Mouse (Mus musculus) midbrain, embryonic 11.5 days (tissue): ENCODE data around the gene Zfp319. TPM values are rescaled to one million over a fixed set of nuclear protein-coding genes. Genes with fewer than 3 reads are reported as not detected.
"Not testable (repeated sequence)": the region's sequence is repeated elsewhere in the genome, so short reads cannot be mapped to it uniquely, and the experiment has no call there.

Experiments
- ATAC-seq: fragments of 200-750 bp; cut with Nextera tagmentation; 2 replicates; pipeline ENCODE4 v1.8.0; 2017; ENCODE audit warnings: moderate TSS enrichment, moderate library complexity; ENCODE audit not compliant: low FRiP score
- DNase-seq: peaks from one replicate; pipeline ENCODE4 v3.0.0; 2015; ENCODE audit warnings: low spot score; ENCODE audit errors: missing footprints
- H3K27ac ChIP-seq: fragments of 300-500 bp; sonication (generic); 2 replicates; pipeline ENCODE4 v1.5.1; 2014; ENCODE audit warnings: low read depth, low read length
- H3K27me3 ChIP-seq: fragments of 300-500 bp; sonication (generic); 2 replicates; pipeline ENCODE4 v1.6.1; 2014; ENCODE audit warnings: mild to moderate bottlenecking, low read length, moderate library complexity, mixed read lengths; ENCODE audit not compliant: control insufficient read depth, insufficient read depth
- H3K36me3 ChIP-seq: fragments of 300-500 bp; sonication (generic); 2 replicates; pipeline ENCODE4 v1.6.1; 2014; ENCODE audit warnings: mild to moderate bottlenecking, low read length, moderate library complexity, mixed read lengths; ENCODE audit not compliant: control insufficient read depth, insufficient read depth
- H3K4me1 ChIP-seq: fragments of 300-500 bp; sonication (generic); 2 replicates; pipeline ENCODE4 v1.6.1; 2014; ENCODE audit warnings: low read length; ENCODE audit not compliant: control insufficient read depth, insufficient read depth
- H3K4me2 ChIP-seq: fragments of 300-500 bp; sonication (generic); 2 replicates; pipeline ENCODE4 v1.6.1; 2014; ENCODE audit warnings: mild to moderate bottlenecking, moderate library complexity
- H3K4me3 ChIP-seq: fragments of 300-500 bp; sonication (generic); 2 replicates; pipeline ENCODE4 v1.5.1; 2014; ENCODE audit warnings: low read depth, low read length
- H3K9ac ChIP-seq: fragments of 300-500 bp; sonication (generic); 2 replicates; pipeline ENCODE4 v1.6.1; 2014; ENCODE audit warnings: low read length
- H3K9me3 ChIP-seq: fragments of 300-500 bp; sonication (generic); 2 replicates; pipeline ENCODE4 v1.6.1; 2016; ENCODE audit warnings: low read length; ENCODE audit not compliant: control insufficient read depth
- whole genome bisulfite sequencing: fragments of 180-500 bp; shearing (Covaris S2); extraction: QIAGEN DNeasy Blood & Tissue Kit; methylation state at CpG from one replicate; pipeline ENCODE4 v1.1.7; 2014; 5-methylcytosine and 5-hydroxymethylcytosine counted together
- polyA plus RNA-seq: library from polyadenylated mRNA; unstranded; fragments of >200 nt; fragmentation: Nextera tagmentation; extraction: Ambion mirVana; gene quantifications from 2 replicates; pipeline ENCODE4 v1.2.1, GENCODE M21; 2014

The Zfp319 gene
- 8.3 and 8.6 TPM in 2 replicates for polyA plus RNA-seq

DNA sequence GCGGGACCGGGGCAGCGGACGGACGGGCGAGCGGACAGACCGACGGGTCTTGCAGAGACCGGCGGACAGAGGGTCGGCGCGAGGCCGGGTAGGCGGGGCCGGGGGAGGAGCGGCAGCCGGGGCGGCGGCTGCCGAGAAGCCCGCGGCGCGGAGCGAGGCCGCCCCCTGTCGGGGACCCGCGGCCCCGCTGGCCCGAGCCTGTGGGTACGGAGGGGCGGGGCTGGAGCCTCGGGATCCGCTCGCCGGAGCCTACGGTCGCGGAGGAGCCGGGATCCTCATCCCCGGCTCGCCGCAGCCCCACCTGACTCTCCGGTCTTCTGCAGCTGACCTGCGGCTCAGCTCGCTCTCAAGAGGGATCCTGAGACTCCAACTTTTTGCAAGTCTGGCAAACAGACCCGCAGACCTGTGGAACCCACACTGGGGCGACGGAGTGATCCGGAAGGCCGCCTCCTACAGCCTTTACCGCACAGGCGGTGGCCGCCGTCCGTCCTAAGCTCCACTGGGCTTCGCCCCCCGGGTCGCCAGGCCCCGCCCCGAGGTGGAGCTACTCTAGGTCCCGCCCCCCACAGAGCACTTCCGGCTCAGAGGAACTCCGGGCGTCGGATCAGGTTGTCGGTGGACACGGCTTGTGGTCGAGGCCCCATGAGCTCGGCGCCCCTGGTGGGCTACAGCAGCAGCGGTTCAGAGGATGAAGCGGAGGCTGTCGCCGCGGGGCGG, at the start of gene Zfp319, which contains the start of gene Usb1:
Zfp319 (minus strand) TSS at position 231 of the 717 bp plus-strand sequence.
Usb1 (plus strand) TSS at position 565 of the 717 bp plus-strand sequence.
- peak; percentile 95 for ATAC-seq
- Histone ChIP-seq H3K9ac (peak within 1 kb of the TSS; percentile 81), H3K36me3 (peaks cover 22% of the 10 kb centered on the region), H3K4me2 (peak within 1 kb of the TSS; percentile 80), H3K27me3 (no peaks in the 10 kb centered on the region), H3K4me1 (peaks cover 12% of the 10 kb centered on the region), H3K9me3 (no peaks in the 10 kb centered on the region), H3K27ac (peak within 1 kb of the TSS; percentile 95), H3K4me3 (peak within 1 kb of the TSS; percentile 56)
- under 1% methylated on average over 78 of the region's 80 CpGs for WGBS
- peak; percentile 99 for DNase-seq

GRCm38 (mm10) chr8:95380953-95381352, 49.2 kb upstream of the Zfp319 start:
- ATAC-seq: no peak
- Histone ChIP-seq H3K4me2 (no peak overlapping the region), H3K9me3 (no peaks in the 10 kb centered on the region), H3K4me1 (no peaks in the 10 kb centered on the region), H3K9ac (no peak overlapping the region), H3K36me3 (no peaks in the 10 kb centered on the region), H3K27ac (no peak overlapping the region), H3K27me3 (no peaks in the 10 kb centered on the region), H3K4me3 (no peak overlapping the region)
- no peak for DNase-seq

GRCm38 (mm10) chr8:95378928-95379327, 47.2 kb upstream of the Zfp319 start:
- not testable (repeated sequence) for H3K36me3 ChIP-seq, ATAC-seq, H3K4me1 ChIP-seq, H3K9me3 ChIP-seq, H3K27me3 ChIP-seq, H3K4me2 ChIP-seq, H3K9ac ChIP-seq, H3K4me3 ChIP-seq, H3K27ac ChIP-seq
- DNase-seq: peak; percentile 51
- WGBS: 97% methylated on average over 11 of the region's 11 CpGs

DNA sequence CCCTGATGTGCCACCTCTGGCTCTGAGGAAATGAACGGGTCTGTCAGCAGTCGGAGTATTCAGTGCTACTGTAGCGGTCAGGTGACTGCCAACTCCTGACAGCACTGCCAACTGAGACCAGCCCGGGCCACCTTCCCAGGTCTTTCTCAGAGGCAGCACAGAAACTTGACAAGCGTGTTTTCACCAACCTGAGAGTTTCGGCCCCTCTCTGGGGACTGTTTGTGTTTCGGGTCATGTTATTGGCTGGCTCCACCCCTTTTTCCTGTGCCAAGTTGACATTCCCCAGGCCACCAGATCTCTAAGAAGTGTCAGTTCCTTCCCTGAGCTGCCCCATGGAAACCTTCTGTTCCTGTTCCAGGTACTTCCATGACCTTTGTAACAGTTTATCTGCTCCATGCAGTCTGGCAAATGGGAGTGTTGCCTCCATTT, 46.1 kb upstream of the Zfp319 start:
- no peak overlapping the region for H3K9ac ChIP-seq
- no peaks in the 10 kb centered on the region for H3K27me3 ChIP-seq
- H3K4me3 ChIP-seq: no peak overlapping the region
- H3K4me2 ChIP-seq: no peak overlapping the region
- H3K36me3 ChIP-seq: peaks cover 2% of the 10 kb centered on the region; the same call in 1 of the 2 replicates
- no peak overlapping the region for H3K27ac ChIP-seq
- no peak for ATAC-seq
- DNase-seq: no peak
- H3K9me3 ChIP-seq: no peaks in the 10 kb centered on the region
- no peaks in the 10 kb centered on the region for H3K4me1 ChIP-seq
- WGBS: 62% methylated on average over 7 of the region's 7 CpGs

DNA sequence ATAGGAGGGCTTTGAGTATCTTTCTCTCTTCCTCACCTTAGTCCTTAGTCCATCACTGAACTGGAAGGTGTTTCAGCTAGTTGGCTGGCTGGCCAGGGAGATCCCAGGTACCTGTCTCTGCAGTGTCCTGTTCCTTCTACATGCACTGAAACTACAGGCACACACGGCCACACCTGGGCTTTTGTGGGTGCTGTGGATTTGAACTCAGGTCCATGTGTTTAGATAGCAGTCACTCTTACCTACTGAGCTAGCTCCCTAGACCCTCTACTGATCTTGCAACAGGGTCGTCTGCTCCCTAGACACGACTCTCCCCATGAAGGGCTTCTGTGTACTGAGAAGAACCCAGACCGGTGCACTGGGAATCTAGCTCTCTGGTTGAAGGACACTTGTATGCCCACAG, 45.4 kb upstream of the Zfp319 start:
- Histone ChIP-seq H3K36me3 (peaks cover 2% of the 10 kb centered on the region; the same call in 1 of the 2 replicates), H3K9me3 (no peaks in the 10 kb centered on the region), H3K27ac (no peak overlapping the region), H3K9ac (no peak overlapping the region), H3K4me3 (no peak overlapping the region), H3K4me1 (no peaks in the 10 kb centered on the region), H3K4me2 (no peak overlapping the region), H3K27me3 (no peaks in the 10 kb centered on the region)
- ATAC-seq: no peak
- 90% methylated on average over 4 of the region's 4 CpGs for WGBS
- DNase-seq: peak; percentile 51

DNA sequence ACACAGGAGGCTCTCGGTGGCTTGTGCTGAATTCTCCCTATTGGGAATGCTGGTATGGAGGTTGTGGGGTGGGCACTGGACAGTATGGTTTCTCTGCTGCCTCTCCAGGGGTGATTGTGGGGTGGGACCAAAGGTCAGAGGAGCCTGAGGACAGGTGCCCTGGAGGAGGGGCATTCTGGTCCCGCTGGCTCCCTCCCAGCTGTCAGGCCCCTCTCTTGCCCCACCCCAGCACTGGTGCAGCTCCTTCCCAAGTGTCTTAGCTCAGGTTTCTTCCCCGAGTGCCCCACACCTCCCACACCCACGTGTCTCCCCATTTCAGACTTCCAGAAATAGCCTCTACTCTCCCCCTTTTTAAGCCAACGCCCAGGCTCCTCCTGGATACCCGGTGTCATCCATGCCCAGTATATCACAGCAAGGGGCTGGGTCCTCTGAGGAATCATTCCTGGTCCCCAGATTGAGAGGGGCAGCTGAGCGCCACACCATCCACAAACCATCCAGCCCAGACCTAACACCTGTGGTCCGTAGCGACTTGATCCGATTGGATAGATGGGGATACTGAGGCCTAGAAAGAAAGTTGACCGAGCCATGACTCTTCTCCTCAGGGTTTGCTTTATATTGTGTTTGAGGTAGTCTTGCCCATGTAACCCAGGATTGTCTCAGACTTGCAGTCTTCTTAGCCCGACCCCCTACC, 44.7 kb upstream of the Zfp319 start:
- Histone ChIP-seq H3K4me3 (no peak overlapping the region), H3K36me3 (peaks cover 2% of the 10 kb centered on the region; the same call in 1 of the 2 replicates), H3K9ac (no peak overlapping the region)

DNA sequence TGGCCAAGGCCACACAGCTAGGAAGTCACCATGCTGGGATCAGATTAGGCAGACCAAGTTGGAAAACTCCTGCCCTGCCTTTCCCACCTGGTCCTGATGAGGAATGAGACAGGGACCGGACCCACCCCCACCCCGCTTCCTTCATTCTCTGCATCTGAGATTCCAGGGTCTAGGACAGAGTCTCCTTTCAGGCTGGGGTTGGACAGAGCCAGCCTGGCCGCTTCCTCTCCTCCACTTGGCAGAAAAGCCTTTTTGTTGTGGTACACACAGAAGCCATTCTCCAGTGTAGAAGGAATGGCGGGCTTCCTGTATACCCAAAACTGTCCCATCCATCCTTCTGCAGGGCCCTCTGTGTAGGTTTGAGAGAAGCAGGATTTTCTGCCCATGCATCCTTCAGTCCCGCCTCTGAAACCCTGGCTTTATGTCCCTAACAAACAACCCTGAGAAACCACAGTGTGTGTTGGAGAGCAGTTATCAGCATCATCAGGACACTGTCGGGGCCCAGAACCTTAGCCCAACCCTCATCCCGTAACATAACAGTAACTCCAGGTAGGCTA, 43.7 kb upstream of the Zfp319 start:
- no peaks in the 10 kb centered on the region for H3K27me3 ChIP-seq
- no peak overlapping the region for H3K4me2 ChIP-seq
- ATAC-seq (no peak), DNase-seq (peak; percentile 60)
- WGBS: 84% methylated on average over 7 of the region's 7 CpGs
- H3K36me3 ChIP-seq: peaks cover 2% of the 10 kb centered on the region; the same call in 1 of the 2 replicates
- H3K4me1 ChIP-seq: no peaks in the 10 kb centered on the region
- no peak overlapping the region for H3K27ac ChIP-seq
- H3K9me3 ChIP-seq: no peaks in the 10 kb centered on the region
- no peak overlapping the region for H3K4me3 ChIP-seq
- H3K9ac ChIP-seq: no peak overlapping the region

More for the DNA sequence above, 44.7 kb upstream of the Zfp319 start:
- no peaks in the 10 kb centered on the region for H3K27me3 ChIP-seq
- DNase-seq: peak; percentile 72
- no peak overlapping the region for H3K4me2 ChIP-seq
- no peaks in the 10 kb centered on the region for H3K9me3 ChIP-seq
- no peak overlapping the region for H3K27ac ChIP-seq
- 84% methylated on average over 12 of the region's 12 CpGs for WGBS
- H3K4me1 ChIP-seq: no peaks in the 10 kb centered on the region
- ATAC-seq: 0 out of 2 replicates have a peak, but pooled peaks have one; percentile 33

GRCm38 (mm10) chr8:95374429-95374828, 42.7 kb upstream of the Zfp319 start:
- ATAC-seq (no peak), DNase-seq (no peak)
- H3K9ac ChIP-seq: no peak overlapping the region
- no peak overlapping the region for H3K4me3 ChIP-seq
- no peak overlapping the region for H3K27ac ChIP-seq
- no peaks in the 10 kb centered on the region for H3K4me1 ChIP-seq
- H3K4me2 ChIP-seq: no peak overlapping the region
- peaks cover 2% of the 10 kb centered on the region; the same call in 1 of the 2 replicates for H3K36me3 ChIP-seq
- 92% methylated on average over 3 of the region's 3 CpGs for WGBS
- H3K9me3 ChIP-seq: no peaks in the 10 kb centered on the region
- no peaks in the 10 kb centered on the region for H3K27me3 ChIP-seq
